Mouse (Mus musculus) embryonic facial prominence, embryonic 11.5 days (tissue): ENCODE data around the gene Trat1. TPM values are rescaled to one million over a fixed set of nuclear protein-coding genes. Genes with fewer than 3 reads are reported as not detected.

Source experiments
- ATAC-seq: fragments of 200-750 bp; cut with Nextera tagmentation; replicated peaks from 2 replicates; pipeline ENCODE4 v1.8.0; 2017; ENCODE audit warnings: low read depth; ENCODE audit not compliant: insufficient number of reproducible peaks, low FRiP score, low TSS enrichment
- DNase-seq: peaks from one replicate; pipeline ENCODE4 v3.0.0-alpha.2; 2015; ENCODE audit warnings: low spot score
- H3K27ac ChIP-seq: fragments of 300-500 bp; sonication (generic); replicated peaks from 2 replicates; pipeline ENCODE4 v1.5.1; 2014; ENCODE audit warnings: mild to moderate bottlenecking, low read depth, low read length, control low read depth
- H3K27me3 ChIP-seq: fragments of 300-500 bp; sonication (generic); 2 replicates; pipeline ENCODE4 v1.6.1; 2014; ENCODE audit warnings: mild to moderate bottlenecking, low read length, moderate library complexity, mixed read lengths; ENCODE audit not compliant: control insufficient read depth, insufficient read depth
- H3K36me3 ChIP-seq: fragments of 300-500 bp; sonication (generic); replicated peaks from 2 replicates; pipeline ENCODE4 v1.6.1; 2014; ENCODE audit warnings: low read depth, mild to moderate bottlenecking, low read length, moderate library complexity, mixed read lengths; ENCODE audit not compliant: control insufficient read depth, insufficient read depth
- H3K4me1 ChIP-seq: fragments of 300-500 bp; sonication (generic); 2 replicates; pipeline ENCODE4 v1.6.1; 2014; ENCODE audit warnings: low read length, mixed read lengths; ENCODE audit not compliant: control insufficient read depth, insufficient read depth
- H3K4me2 ChIP-seq: fragments of 300-500 bp; sonication (generic); 2 replicates; pipeline ENCODE4 v1.6.1; 2014; ENCODE audit warnings: low read depth, mild to moderate bottlenecking, control low read depth, low read length, moderate library complexity
- H3K4me3 ChIP-seq: fragments of 300-500 bp; sonication (generic); 2 replicates; pipeline ENCODE4 v1.5.1; 2014; ENCODE audit warnings: low read depth, low read length, control low read depth
- H3K9ac ChIP-seq: fragments of 300-500 bp; sonication (generic); replicated peaks from 2 replicates; pipeline ENCODE4 v1.6.1; 2014; ENCODE audit warnings: mild to moderate bottlenecking, control low read depth, low read length
- H3K9me3 ChIP-seq: fragments of 300-500 bp; sonication (generic); replicated peaks from 2 replicates; pipeline ENCODE4 v1.6.1; 2016; ENCODE audit warnings: mild to moderate bottlenecking, low read length, inconsistent platforms, mixed read lengths; ENCODE audit not compliant: control insufficient read depth
- WGBS: fragments of 180-500 bp; shearing (Covaris S2); extraction: QIAGEN DNeasy Blood & Tissue Kit; methylation state at CpG from one replicate; pipeline ENCODE4 v1.1.7; 2014; 5-methylcytosine and 5-hydroxymethylcytosine counted together
- polyA plus RNA-seq: library from polyadenylated mRNA; unstranded; fragments of >200 nt; fragmentation: Nextera tagmentation; extraction: Ambion mirVana; gene quantifications from 2 replicates; pipeline ENCODE4 v1.2.1, GENCODE M21; 2014

The Trat1 gene
- polyA plus RNA-seq, 1 experiment from 2014 or later, result not detected

- Histone ChIP-seq H3K4me2 (no peak overlapping the region), H3K9me3 (no peaks in the 10 kb centered on the region), H3K4me3 (no peak overlapping the region), H3K4me1 (no peaks in the 10 kb centered on the region), H3K36me3 (no peaks in the 10 kb centered on the region), H3K27me3 (no peaks in the 10 kb centered on the region), H3K9ac (no peak overlapping the region), H3K27ac (no peak overlapping the region)
- no peak for ATAC-seq
- 83% methylated on average over 3 of the region's 3 CpGs for WGBS
- no peak for DNase-seq
These were observed 69.9 kb downstream of the Trat1 start for GRCm38 (mm10) chr16:48701896-48702295.

Other genes with a start within 250 kb of the Trat1 start
- not detected in 2 replicates for gene Retnlb, start 44.8 kb upstream of the Trat1 start, polyA plus RNA-seq
- gene Retnla, start 70.5 kb upstream of the Trat1 start, polyA plus RNA-seq, result not detected in 2 replicates
- gene Retnlg, start 100.6 kb upstream of the Trat1 start, polyA plus RNA-seq, result not detected in 2 replicates
- 50.5 and 61.0 TPM in 2 replicates for gene Dzip3, start 222.1 kb upstream of the Trat1 start, polyA plus RNA-seq
- gene Cip2a, start 222.2 kb upstream of the Trat1 start, polyA plus RNA-seq, result 53.4 and 65.8 TPM in 2 replicates